Comparison of ENCODE assay signal across 8 mouse cellular contexts in genomic region chr4:62518416-62519121, GRCm38 (mm10). TPM values are rescaled to one million over a fixed set of nuclear protein-coding genes. Genes with fewer than 3 reads are reported as not detected.
DNase-seq lines count a peak whose midpoint lies in the region; ATAC-seq and TF ChIP-seq lines count a peak whose summit lies in the region.

No protein-coding gene starts in this region.

- DNase-seq in adrenal gland, postnatal 14 days = peak; percentile 72
- DNase-seq in adrenal gland, postnatal 4 days (ENCODE audit: low spot score in 2 of 2) = no peak
- DNase-seq in adipocyte (ENCODE audit: low spot score) = peak; percentile 90
- DNase-seq in forebrain, embryonic 14.5 days (ENCODE audit: low spot score) = no peak
- DNase-seq in lung, adult 18-20 months = peak; percentile 63 to 67
- peak; percentile 28 to 69 for DNase-seq in spleen, postnatal 4 days (ENCODE audit: low spot score in 2 of 2)
- no peak for DNase-seq in frontal cortex, postnatal 10 days (ENCODE audit: low spot score in 2 of 2)

- TF ChIP-seq CTCF in intestine, postnatal 0 days (IDR thresholded peaks at IDR 0.05; ENCODE audit: low read depth) = peak; percentile 27; the same call in 1 of the 2 replicates

- no peak for ATAC-seq in forebrain, embryonic 14.5 days
- peak; percentile 26 for ATAC-seq in intestine, postnatal 0 days

- H3K9me3 ChIP-seq in forebrain, embryonic 14.5 days (replicated peaks; ENCODE audit: control insufficient read depth, low read length) = no peaks in the 10 kb centered on the region
- H3K9me3 ChIP-seq in intestine, postnatal 0 days (ENCODE audit: control insufficient read depth) = no peaks in the 10 kb centered on the region

- peaks cover 9% of the 10 kb centered on the region for H3K4me1 ChIP-seq in forebrain, embryonic 14.5 days (ENCODE audit: control insufficient read depth, insufficient read depth, low read length)
- H3K4me1 ChIP-seq in intestine, postnatal 0 days (replicated peaks; ENCODE audit: control insufficient read depth, insufficient read depth, low read length) = peaks cover 11% of the 10 kb centered on the region

- H3K27ac ChIP-seq in forebrain, embryonic 14.5 days (ENCODE audit: low read depth, low read length) = no peak overlapping the region
- peak overlapping the region; percentile 82 for H3K27ac ChIP-seq in intestine, postnatal 0 days (ENCODE audit: low read depth, low read length)

- peak overlapping the region; percentile 67 for H3K4me3 ChIP-seq in forebrain, embryonic 14.5 days (ENCODE audit: low read depth, low read length)
- H3K4me3 ChIP-seq in intestine, postnatal 0 days (ENCODE audit: low read depth, low read length) = peak overlapping the region; percentile 74

- no peaks in the 10 kb centered on the region for H3K27me3 ChIP-seq in forebrain, embryonic 14.5 days (replicated peaks; ENCODE audit: control insufficient read depth, insufficient read depth, low read length)
- H3K27me3 ChIP-seq in intestine, postnatal 0 days (replicated peaks; ENCODE audit: control insufficient read depth, insufficient read depth, low read length) = no peaks in the 10 kb centered on the region

- 51% methylated on average over 13 of the region's 13 CpGs for WGBS in forebrain, embryonic 14.5 days
- 22% methylated on average over 13 of the region's 13 CpGs for WGBS in intestine, postnatal 0 days

- peak overlapping the region; percentile 78 for H3K9ac ChIP-seq in forebrain, embryonic 14.5 days (ENCODE audit: low read length)
- peak overlapping the region; percentile 81 for H3K9ac ChIP-seq in intestine, postnatal 0 days (ENCODE audit: low read depth, low read length)

- H3K36me3 ChIP-seq in forebrain, embryonic 14.5 days (ENCODE audit: control insufficient read depth, insufficient read depth, low read length) = peaks cover 12% of the 10 kb centered on the region
- H3K36me3 ChIP-seq in intestine, postnatal 0 days (ENCODE audit: control insufficient read depth, insufficient read depth) = peaks cover 7% of the 10 kb centered on the region; the same call in 1 of the 2 replicates

- H3K4me2 ChIP-seq in forebrain, embryonic 14.5 days (ENCODE audit: low read length) = peak overlapping the region; percentile 70
- H3K4me2 ChIP-seq in intestine, postnatal 0 days (replicated peaks; ENCODE audit: low read depth) = peak overlapping the region; percentile 89

RNA-seq across cellular contexts. Expression of gene Alad, which starts 1.1 kb away (rescaled TPM):
- 90.0 and 110 TPM in 2 replicates for total RNA-seq in adrenal gland, postnatal 14 days (2021)
- total RNA-seq in adrenal gland, postnatal 4 days (2021) = 100 to 1,000 TPM; 108 to 110 TPM
- polyA plus RNA-seq in forebrain, embryonic 14.5 days (2014; fragmentation: Nextera tagmentation; extraction: Ambion mirVana) = 73.8 and 80.9 TPM in 2 replicates
- 156 and 168 TPM in 2 replicates for polyA plus RNA-seq in intestine, postnatal 0 days (2015; fragmentation: Nextera tagmentation; extraction: Ambion mirVana)

RNA-seq across cellular contexts. Expression of gene Pole3, which starts 6.3 kb away (rescaled TPM):
- total RNA-seq in adrenal gland, postnatal 14 days (2021) = 43.9 and 46.4 TPM in 2 replicates
- total RNA-seq in adrenal gland, postnatal 4 days (2021) = 10 to 100 TPM; 60.4 to 64.4 TPM
- 78.6 and 80.3 TPM in 2 replicates for polyA plus RNA-seq in forebrain, embryonic 14.5 days (2014; fragmentation: Nextera tagmentation; extraction: Ambion mirVana)
- 38.0 TPM in 2 replicates for polyA plus RNA-seq in intestine, postnatal 0 days (2015; fragmentation: Nextera tagmentation; extraction: Ambion mirVana)

RNA-seq across cellular contexts. Expression of gene 4933430I17Rik, which starts 6.6 kb away (rescaled TPM):
- total RNA-seq in adrenal gland, postnatal 14 days (2021) = 0.19 and 0.26 TPM in 2 replicates
- total RNA-seq in adrenal gland, postnatal 4 days (2021) = under 1 TPM; 0.62 to 0.87 TPM
- polyA plus RNA-seq in forebrain, embryonic 14.5 days (2014; fragmentation: Nextera tagmentation; extraction: Ambion mirVana) = 0.95 and 0.97 TPM in 2 replicates
- polyA plus RNA-seq in intestine, postnatal 0 days (2015; fragmentation: Nextera tagmentation; extraction: Ambion mirVana) = 0.27 TPM in 1 of 2 replicates, not detected in the other

RNA-seq across cellular contexts. Expression of gene Hdhd3, which starts 15.3 kb away (rescaled TPM):
- total RNA-seq in adrenal gland, postnatal 14 days (2021) = 16.2 and 22.7 TPM in 2 replicates
- total RNA-seq in adrenal gland, postnatal 4 days (2021) = 10 to 100 TPM; 14.3 to 14.7 TPM
- polyA plus RNA-seq in forebrain, embryonic 14.5 days (2014; fragmentation: Nextera tagmentation; extraction: Ambion mirVana) = 12.8 and 13.8 TPM in 2 replicates
- 125 and 145 TPM in 2 replicates for polyA plus RNA-seq in intestine, postnatal 0 days (2015; fragmentation: Nextera tagmentation; extraction: Ambion mirVana)

RNA-seq across cellular contexts. Expression of gene Bspry, which starts 38.7 kb away (rescaled TPM):
- 1.1 and 1.3 TPM in 2 replicates for total RNA-seq in adrenal gland, postnatal 14 days (2021)
- total RNA-seq in adrenal gland, postnatal 4 days (2021) = 1 to 10 TPM; 2.7 to 4.6 TPM
- 0.53 and 0.54 TPM in 2 replicates for polyA plus RNA-seq in forebrain, embryonic 14.5 days (2014; fragmentation: Nextera tagmentation; extraction: Ambion mirVana)
- polyA plus RNA-seq in intestine, postnatal 0 days (2015; fragmentation: Nextera tagmentation; extraction: Ambion mirVana) = 14.7 and 20.5 TPM in 2 replicates

Comparison
In these comparisons a context has a peak if more than half of its experiments do, and no peak if none do; other contexts are left out.
1. DNase-seq: peak in adrenal gland, postnatal 14 days (single experiment), adipocyte (single experiment), lung, adult 18-20 months (2 of 2) and spleen, postnatal 4 days (2 of 2); none in adrenal gland, postnatal 4 days (0 of 2), forebrain, embryonic 14.5 days (single experiment) and frontal cortex, postnatal 10 days (0 of 2).